Mouse (Mus musculus): ENCODE results near the gene A930033H14Rik. TPM values are rescaled to one million over a fixed set of nuclear protein-coding genes. Genes with fewer than 3 reads are reported as not detected.

A930033H14Rik gene
- polyA plus RNA-seq, 1 experiment from 2014 or later: 1.1 TPM

- H3K27ac ChIP-seq (ENCODE audit: low read depth, low read length): no peak overlapping the region
- no peaks in the 10 kb centered on the region for H3K36me3 ChIP-seq (ENCODE audit: control insufficient read depth, insufficient read depth, low read length)
- no peaks in the 10 kb centered on the region for H3K4me1 ChIP-seq (replicated peaks; ENCODE audit: control insufficient read depth, insufficient read depth, low read length)
- H3K4me2 ChIP-seq (replicated peaks; ENCODE audit: low read depth, low read length): no peak overlapping the region
- H3K9ac ChIP-seq (ENCODE audit: low read depth, low read length): no peak overlapping the region
- no peak overlapping the region for H3K4me3 ChIP-seq (ENCODE audit: low read depth, low read length)
- 98% methylated on average over 5 of the region's 5 CpGs for WGBS
- no peaks in the 10 kb centered on the region for H3K27me3 ChIP-seq (ENCODE audit: control insufficient read depth, insufficient read depth, low read length)
- H3K9me3 ChIP-seq (ENCODE audit: control insufficient read depth, low read length): no peaks in the 10 kb centered on the region
- DNase-seq (ENCODE audit: low spot score) (no peak), ATAC-seq (ENCODE audit: low FRiP score) (no peak)
Observed at GRCm38 (mm10) chr10:69192266-69192665, 20.6 kb downstream of the A930033H14Rik start.

GRCm38 (mm10) chr10:69190434-69191160, 22.3 kb downstream of the A930033H14Rik start:
- 83% methylated on average over 10 of the region's 10 CpGs for WGBS
- Histone ChIP-seq H3K36me3 (ENCODE audit: control insufficient read depth, insufficient read depth, low read length) (no peaks in the 10 kb centered on the region), H3K4me2 (replicated peaks; ENCODE audit: low read depth, low read length) (no peak overlapping the region), H3K9ac (ENCODE audit: low read depth, low read length) (no peak overlapping the region), H3K4me3 (ENCODE audit: low read depth, low read length) (no peak overlapping the region), H3K27ac (ENCODE audit: low read depth, low read length) (no peak overlapping the region), H3K4me1 (replicated peaks; ENCODE audit: control insufficient read depth, insufficient read depth, low read length) (no peaks in the 10 kb centered on the region), H3K27me3 (ENCODE audit: control insufficient read depth, insufficient read depth, low read length) (no peaks in the 10 kb centered on the region), H3K9me3 (ENCODE audit: control insufficient read depth, low read length) (no peaks in the 10 kb centered on the region)
- DNase-seq (ENCODE audit: low spot score) (no peak), ATAC-seq (ENCODE audit: low FRiP score) (no peak)

GRCm38 (mm10) chr10:69187773-69188443, 25.0 kb downstream of the A930033H14Rik start:
- Histone ChIP-seq H3K4me3 (ENCODE audit: low read depth, low read length) (no peak overlapping the region), H3K9me3 (ENCODE audit: control insufficient read depth, low read length) (no peaks in the 10 kb centered on the region)

GRCm38 (mm10) chr10:69185894-69186893, 26.7 kb downstream of the A930033H14Rik start:
- Histone ChIP-seq H3K4me1 (replicated peaks; ENCODE audit: control insufficient read depth, insufficient read depth, low read length) (no peaks in the 10 kb centered on the region), H3K9me3 (ENCODE audit: control insufficient read depth, low read length) (no peaks in the 10 kb centered on the region), H3K4me3 (ENCODE audit: low read depth, low read length) (no peak overlapping the region), H3K27me3 (ENCODE audit: control insufficient read depth, insufficient read depth, low read length) (no peaks in the 10 kb centered on the region), H3K9ac (ENCODE audit: low read depth, low read length) (no peak overlapping the region), H3K4me2 (replicated peaks; ENCODE audit: low read depth, low read length) (peak overlapping the region; percentile 40), H3K36me3 (ENCODE audit: control insufficient read depth, insufficient read depth, low read length) (no peaks in the 10 kb centered on the region), H3K27ac (ENCODE audit: low read depth, low read length) (no peak overlapping the region)
- 31% methylated on average over 21 of the region's 21 CpGs for whole genome bisulfite sequencing
- peak; percentile 80 for DNase-seq (ENCODE audit: low spot score)
- no peak; the same call in 1 of the 2 replicates for ATAC-seq (ENCODE audit: low FRiP score)

More at GRCm38 (mm10) chr10:69187773-69188443, 25.0 kb downstream of the A930033H14Rik start:
- Histone ChIP-seq H3K27ac (ENCODE audit: low read depth, low read length) (no peak overlapping the region), H3K4me2 (replicated peaks; ENCODE audit: low read depth, low read length) (no peak overlapping the region), H3K27me3 (ENCODE audit: control insufficient read depth, insufficient read depth, low read length) (no peaks in the 10 kb centered on the region), H3K36me3 (ENCODE audit: control insufficient read depth, insufficient read depth, low read length) (no peaks in the 10 kb centered on the region), H3K9ac (ENCODE audit: low read depth, low read length) (no peak overlapping the region), H3K4me1 (replicated peaks; ENCODE audit: control insufficient read depth, insufficient read depth, low read length) (no peaks in the 10 kb centered on the region)
- 91% methylated on average over 9 of the region's 9 CpGs for WGBS
- ATAC-seq (ENCODE audit: low FRiP score) (no peak), DNase-seq (ENCODE audit: low spot score) (no peak)

GRCm38 (mm10) chr10:69185431-69185830, 27.5 kb downstream of the A930033H14Rik start:
- H3K27me3 ChIP-seq (ENCODE audit: control insufficient read depth, insufficient read depth, low read length): no peaks in the 10 kb centered on the region
- no peak overlapping the region for H3K27ac ChIP-seq (ENCODE audit: low read depth, low read length)
- 76% methylated on average over 4 of the region's 4 CpGs for WGBS

DNA sequence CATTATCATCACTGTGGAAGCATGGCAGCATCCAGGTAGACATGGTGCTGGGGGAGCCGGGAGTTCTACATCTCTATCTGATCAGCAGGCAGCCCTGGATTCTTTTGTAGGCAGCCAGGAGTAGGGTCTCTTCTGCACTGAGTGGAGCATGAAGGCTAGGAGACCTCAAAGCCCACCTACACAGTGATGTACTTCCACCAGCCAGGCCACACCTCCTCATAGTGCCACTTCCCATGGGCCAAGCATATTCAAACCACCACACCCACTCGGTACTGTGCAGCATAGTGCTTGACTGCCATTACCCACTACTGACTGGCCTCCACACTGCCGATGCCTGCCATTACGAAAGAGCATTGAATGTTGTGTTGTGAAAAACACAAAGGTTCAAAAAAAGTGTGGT, 28.0 kb downstream of the A930033H14Rik start:
- H3K36me3 ChIP-seq (ENCODE audit: control insufficient read depth, insufficient read depth, low read length): no peaks in the 10 kb centered on the region
- WGBS: 96% methylated on average over 4 of the region's 4 CpGs
- no peaks in the 10 kb centered on the region for H3K9me3 ChIP-seq (ENCODE audit: control insufficient read depth, low read length)
- no peaks in the 10 kb centered on the region for H3K27me3 ChIP-seq (ENCODE audit: control insufficient read depth, insufficient read depth, low read length)
- H3K27ac ChIP-seq (ENCODE audit: low read depth, low read length): no peak overlapping the region
- ATAC-seq (ENCODE audit: low FRiP score) (no peak), DNase-seq (ENCODE audit: low spot score) (no peak)
- no peaks in the 10 kb centered on the region for H3K4me1 ChIP-seq (replicated peaks; ENCODE audit: control insufficient read depth, insufficient read depth, low read length)
- no peak overlapping the region for H3K4me2 ChIP-seq (replicated peaks; ENCODE audit: low read depth, low read length)
- no peak overlapping the region for H3K9ac ChIP-seq (ENCODE audit: low read depth, low read length)
- H3K4me3 ChIP-seq (ENCODE audit: low read depth, low read length): no peak overlapping the region

More at GRCm38 (mm10) chr10:69185431-69185830, 27.5 kb downstream of the A930033H14Rik start:
- no peak overlapping the region for H3K9ac ChIP-seq (ENCODE audit: low read depth, low read length)
- H3K36me3 ChIP-seq (ENCODE audit: control insufficient read depth, insufficient read depth, low read length): no peaks in the 10 kb centered on the region
- H3K4me2 ChIP-seq (replicated peaks; ENCODE audit: low read depth, low read length): no peak overlapping the region
- DNase-seq (ENCODE audit: low spot score): no peak
- no peak overlapping the region for H3K4me3 ChIP-seq (ENCODE audit: low read depth, low read length)
- ATAC-seq (ENCODE audit: low FRiP score): no peak
- no peaks in the 10 kb centered on the region for H3K4me1 ChIP-seq (replicated peaks; ENCODE audit: control insufficient read depth, insufficient read depth, low read length)
- H3K9me3 ChIP-seq (ENCODE audit: control insufficient read depth, low read length): no peaks in the 10 kb centered on the region

DNA sequence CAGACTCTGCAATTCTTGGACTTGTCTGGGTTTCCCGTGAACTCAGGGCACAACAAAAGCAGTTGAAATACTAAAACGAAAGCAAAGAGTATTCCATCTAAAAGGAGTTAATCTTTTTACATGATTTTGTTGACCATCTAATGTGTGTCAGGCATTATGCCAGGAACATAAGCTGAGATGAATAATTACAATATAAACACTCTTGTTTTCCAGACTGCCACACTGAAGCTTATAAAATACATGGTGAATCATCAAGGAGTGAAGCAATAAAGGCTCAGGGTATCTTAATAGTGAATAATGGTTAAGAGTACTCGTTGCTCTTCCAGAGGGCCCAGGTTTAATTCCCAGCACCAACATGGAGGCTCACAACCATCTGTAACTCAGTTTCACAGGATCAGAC, 31.9 kb downstream of the A930033H14Rik start:
- no peak for ATAC-seq (ENCODE audit: low FRiP score)
- WGBS: 76% methylated on average over 3 of the region's 3 CpGs

DNA sequence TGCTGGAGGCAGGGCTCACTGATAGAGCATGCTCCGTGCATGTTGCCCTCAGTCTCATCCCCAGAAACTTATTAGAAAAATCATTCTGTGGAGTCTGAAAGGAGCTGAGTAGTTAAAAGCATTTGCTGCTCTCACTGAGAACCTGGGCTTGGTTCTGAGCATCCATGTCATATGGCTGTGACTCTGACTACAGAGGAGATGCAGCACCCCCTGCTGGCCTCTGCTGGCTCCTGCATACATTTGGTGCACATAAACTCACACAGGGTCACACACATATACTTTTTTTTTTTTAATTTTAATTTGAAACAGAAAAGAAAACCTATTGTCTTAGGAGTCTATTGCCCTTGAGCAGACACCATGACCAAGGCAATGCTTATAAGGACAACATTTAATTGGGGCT, 33.6 kb downstream of the A930033H14Rik start:
- 96% methylated on average over 1 of the region's 1 CpGs for WGBS
- Histone ChIP-seq H3K4me3 (ENCODE audit: low read depth, low read length) (no peak overlapping the region), H3K27me3 (ENCODE audit: control insufficient read depth, insufficient read depth, low read length) (no peaks in the 10 kb centered on the region), H3K4me1 (replicated peaks; ENCODE audit: control insufficient read depth, insufficient read depth, low read length) (no peaks in the 10 kb centered on the region), H3K36me3 (ENCODE audit: control insufficient read depth, insufficient read depth, low read length) (no peaks in the 10 kb centered on the region), H3K9ac (ENCODE audit: low read depth, low read length) (no peak overlapping the region), H3K4me2 (replicated peaks; ENCODE audit: low read depth, low read length) (no peak overlapping the region), H3K27ac (ENCODE audit: low read depth, low read length) (no peak overlapping the region), H3K9me3 (ENCODE audit: control insufficient read depth, low read length) (no peaks in the 10 kb centered on the region)
- ATAC-seq (ENCODE audit: low FRiP score) (no peak), DNase-seq (ENCODE audit: low spot score) (no peak)

More for the DNA sequence above, 31.9 kb downstream of the A930033H14Rik start:
- H3K4me1 ChIP-seq (replicated peaks; ENCODE audit: control insufficient read depth, insufficient read depth, low read length): no peaks in the 10 kb centered on the region
- no peak overlapping the region for H3K4me2 ChIP-seq (replicated peaks; ENCODE audit: low read depth, low read length)
- no peaks in the 10 kb centered on the region for H3K36me3 ChIP-seq (ENCODE audit: control insufficient read depth, insufficient read depth, low read length)
- no peak for DNase-seq (ENCODE audit: low spot score)
- H3K4me3 ChIP-seq (ENCODE audit: low read depth, low read length): no peak overlapping the region
- H3K27ac ChIP-seq (ENCODE audit: low read depth, low read length): no peak overlapping the region
- H3K9ac ChIP-seq (ENCODE audit: low read depth, low read length): no peak overlapping the region
- no peaks in the 10 kb centered on the region for H3K9me3 ChIP-seq (ENCODE audit: control insufficient read depth, low read length)
- no peaks in the 10 kb centered on the region for H3K27me3 ChIP-seq (ENCODE audit: control insufficient read depth, insufficient read depth, low read length)
